Mouse (Mus musculus): ENCODE measurements around the gene Olfr420. TPM values are rescaled to one million over a fixed set of nuclear protein-coding genes. Genes with fewer than 3 reads are reported as not detected.

Gene Olfr420
- total RNA-seq (2023) = not detected in 2 replicates

GRCm38 (mm10) chr1:174155333-174155732 is at the start of gene Olfr420:
TSS of gene Olfr420 (plus strand) at chr1:174155633.

GRCm38 (mm10) chr1:174121062-174121461 is 34.4 kb upstream of the Olfr420 start, which contains the start of gene Olfr231:
TSS of gene Olfr231 (minus strand) at chr1:174121162.

DNA sequence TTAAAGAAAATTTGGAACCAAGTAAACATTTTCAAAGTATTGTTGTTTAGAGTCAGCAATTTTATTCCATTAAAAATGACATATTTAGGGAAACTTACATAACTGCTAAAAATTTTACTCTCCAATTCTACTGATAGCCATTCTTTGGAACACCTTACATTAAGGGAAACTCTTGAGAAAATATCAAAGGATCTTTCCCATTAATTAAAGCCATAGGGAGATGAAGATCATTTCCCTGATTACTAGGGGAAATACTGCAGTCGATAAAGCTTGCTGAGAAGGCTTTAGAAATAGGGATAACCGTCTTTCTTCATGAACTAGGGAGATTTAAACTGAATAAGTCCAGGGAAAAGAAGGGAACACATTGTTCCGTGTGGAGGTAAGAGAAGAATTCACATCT is 24.2 kb upstream of the Olfr420 start, which contains the start of gene Olfr424:
Gene Olfr424, plus strand, starts transcription at position 301 of the 400 bp plus-strand sequence.

GRCm38 (mm10) chr1:174172605-174173004 is 17.2 kb downstream of the Olfr420 start, which contains the start of gene Spta1:
TSS of gene Spta1 (plus strand) at chr1:174172776.

Other genes starting within 250 kb of the Olfr420 start
- 7.9 and 12.3 TPM in 2 replicates for gene Ifi211, start 242.6 kb upstream of the Olfr420 start, total RNA-seq (2023)
- 30.7 and 32.2 TPM in 2 replicates for gene Mndal, start 213.1 kb upstream of the Olfr420 start, total RNA-seq (2023)
- gene Ifi203, start 213.0 kb upstream of the Olfr420 start, total RNA-seq (2023) = 15.4 and 23.1 TPM in 2 replicates
- gene Ifi202b, start 172.9 kb upstream of the Olfr420 start, total RNA-seq (2023) = not detected in 2 replicates
- gene Ifi205, start 123.8 kb upstream of the Olfr420 start, total RNA-seq (2023) = 2.4 and 6.3 TPM in 2 replicates
- not detected in 2 replicates for gene Olfr433, start 114.9 kb upstream of the Olfr420 start, total RNA-seq (2023)
- not detected in 2 replicates for gene Olfr432, start 106.4 kb upstream of the Olfr420 start, total RNA-seq (2023)
- not detected in 2 replicates for gene Olfr430, start 89.0 kb upstream of the Olfr420 start, total RNA-seq (2023)
- gene Olfr429, start 71.3 kb upstream of the Olfr420 start, total RNA-seq (2023) = not detected in 2 replicates
- gene Olfr427, start 58.7 kb upstream of the Olfr420 start, total RNA-seq (2023) = not detected in 2 replicates
- not detected in 2 replicates for gene Olfr231, start 34.5 kb upstream of the Olfr420 start, total RNA-seq (2023)
- not detected in 2 replicates for gene Olfr424, start 24.1 kb upstream of the Olfr420 start, total RNA-seq (2023)
- 0.98 and 2.2 TPM in 2 replicates for gene Spta1, start 17.1 kb downstream of the Olfr420 start, total RNA-seq (2023)
- gene Olfr419, start 96.4 kb downstream of the Olfr420 start, total RNA-seq (2023) = not detected in 2 replicates
- not detected in 2 replicates for gene Mptx1, start 174.9 kb downstream of the Olfr420 start, total RNA-seq (2023)
- not detected in 2 replicates for gene Olfr417, start 209.5 kb downstream of the Olfr420 start, total RNA-seq (2023)
- not detected in 2 replicates for gene Olfr248, start 235.4 kb downstream of the Olfr420 start, total RNA-seq (2023)

Measured in neutrophil, adult 65 days (primary cell).